Mouse (Mus musculus) lung, postnatal 0 days (tissue): ENCODE data around the gene Ncam1. TPM values are rescaled to one million over a fixed set of nuclear protein-coding genes. Genes with fewer than 3 reads are reported as not detected.

ENCODE experiments used
- ATAC-seq: fragments of 200-750 bp; cut with Nextera tagmentation; 2 replicates; pipeline ENCODE4 v1.8.0; 2017; ENCODE audit warnings: moderate library complexity
- DNase-seq: peaks from one replicate; pipeline ENCODE4 v3.0.0-alpha.2; 2016; ENCODE audit warnings: low spot score
- H3K27ac ChIP-seq: fragments of 300-500 bp; sonication (generic); 2 replicates; pipeline ENCODE4 v1.5.1; 2014; ENCODE audit warnings: antibody characterized with exemption, mild to moderate bottlenecking, low read length, mixed read lengths
- H3K27me3 ChIP-seq: fragments of 300-500 bp; sonication (generic); replicated peaks from 2 replicates; pipeline ENCODE4 v1.6.1; 2014; ENCODE audit warnings: low read length, mixed read lengths; ENCODE audit not compliant: insufficient read depth
- H3K36me3 ChIP-seq: fragments of 300-500 bp; sonication (generic); 2 replicates; pipeline ENCODE4 v1.6.1; 2014; ENCODE audit warnings: low read length, mixed read lengths; ENCODE audit not compliant: insufficient read depth
- H3K4me1 ChIP-seq: fragments of 300-500 bp; sonication (generic); 2 replicates; pipeline ENCODE4 v1.6.1; 2014; ENCODE audit warnings: antibody characterized with exemption, low read depth, low read length, mixed read lengths; ENCODE audit not compliant: insufficient read depth
- H3K4me2 ChIP-seq: fragments of 300-500 bp; sonication (generic); replicated peaks from 2 replicates; pipeline ENCODE4 v1.6.1; 2014; ENCODE audit warnings: low read depth, mild to moderate bottlenecking, low read length, moderate library complexity, mixed read lengths
- H3K4me3 ChIP-seq: fragments of 300-500 bp; sonication (generic); 2 replicates; pipeline ENCODE4 v1.5.1; 2014; ENCODE audit warnings: low read depth, low read length
- H3K9ac ChIP-seq: fragments of 300-500 bp; sonication (generic); replicated peaks from 2 replicates; pipeline ENCODE4 v1.6.1; 2014; ENCODE audit warnings: low read depth, mild to moderate bottlenecking
- H3K9me3 ChIP-seq: fragments of 300-500 bp; sonication (generic); 2 replicates; pipeline ENCODE4 v1.6.1; 2016; ENCODE audit warnings: low read length, mixed read lengths
- CTCF ChIP-seq: IDR thresholded peaks from 2 replicates; pipeline ENCODE4 v1.5.1; 2016; ENCODE audit warnings: antibody characterized with exemption, mild to moderate bottlenecking
- EP300 ChIP-seq: IDR thresholded peaks from 2 replicates; pipeline ENCODE4 v1.6.1; 2016; ENCODE audit warnings: antibody characterized with exemption, mild to moderate bottlenecking, control low read depth
- WGBS: fragments of 180-500 bp; shearing (Covaris S2); extraction: QIAGEN DNeasy Blood & Tissue Kit; methylation state at CpG from one replicate; pipeline ENCODE4 v1.1.7; 2014; 5-methylcytosine and 5-hydroxymethylcytosine counted together
- polyA plus RNA-seq: library from polyadenylated mRNA; unstranded; fragments of >200 nt; fragmentation: Nextera tagmentation; extraction: Ambion mirVana; gene quantifications from 2 replicates; pipeline ENCODE4 v1.2.1, GENCODE M21; 2015

The Ncam1 gene
- polyA plus RNA-seq, 1 experiment from 2014 or later, result 2.4 TPM

GRCm38 (mm10) chr9:49728211-49728610 is 70.5 kb downstream of the Ncam1 start:
- Histone ChIP-seq H3K36me3 (no peaks in the 10 kb centered on the region), H3K27me3 (no peaks in the 10 kb centered on the region), H3K27ac (no peak overlapping the region), H3K9me3 (no peaks in the 10 kb centered on the region), H3K9ac (no peak overlapping the region), H3K4me3 (no peak overlapping the region), H3K4me1 (no peaks in the 10 kb centered on the region), H3K4me2 (no peak overlapping the region)
- 71% methylated on average over 8 of the region's 8 CpGs for WGBS
- no peak for TF ChIP-seq CTCF
- TF ChIP-seq EP300, result no peak
- no peak for DNase-seq
- no peak for ATAC-seq

- H3K27ac ChIP-seq, result no peak overlapping the region
- no peak for DNase-seq
- 75% methylated on average over 5 of the region's 5 CpGs for WGBS
These were observed 76.0 kb downstream of the Ncam1 start for GRCm38 (mm10) chr9:49722765-49723164.

GRCm38 (mm10) chr9:49715121-49715520 is 83.6 kb downstream of the Ncam1 start:
- TF ChIP-seq CTCF, result peak; percentile 20; the same call in 1 of the 2 replicates
- no peak for TF ChIP-seq EP300
- Histone ChIP-seq H3K27me3 (no peaks in the 10 kb centered on the region), H3K27ac (no peak overlapping the region), H3K9me3 (no peaks in the 10 kb centered on the region), H3K9ac (no peak overlapping the region), H3K4me1 (no peaks in the 10 kb centered on the region), H3K4me3 (no peak overlapping the region), H3K36me3 (no peaks in the 10 kb centered on the region), H3K4me2 (no peak overlapping the region)
- ATAC-seq (no peak), DNase-seq (no peak)

More at GRCm38 (mm10) chr9:49722765-49723164, 76.0 kb downstream of the Ncam1 start:
- H3K9ac ChIP-seq, result no peak overlapping the region
- H3K36me3 ChIP-seq, result no peaks in the 10 kb centered on the region
- no peak overlapping the region for H3K4me2 ChIP-seq
- H3K27me3 ChIP-seq, result no peaks in the 10 kb centered on the region
- no peak for ATAC-seq
- H3K4me3 ChIP-seq, result no peak overlapping the region
- no peak for TF ChIP-seq CTCF
- TF ChIP-seq EP300, result no peak
- no peaks in the 10 kb centered on the region for H3K4me1 ChIP-seq
- no peaks in the 10 kb centered on the region for H3K9me3 ChIP-seq

- no peak overlapping the region for H3K27ac ChIP-seq
- no peak for ATAC-seq
- H3K4me1 ChIP-seq, result no peaks in the 10 kb centered on the region
- H3K4me2 ChIP-seq, result no peak overlapping the region
- H3K27me3 ChIP-seq, result no peaks in the 10 kb centered on the region
- TF ChIP-seq CTCF (no peak), EP300 (no peak)
- no peak overlapping the region for H3K4me3 ChIP-seq
- H3K9me3 ChIP-seq, result no peaks in the 10 kb centered on the region
- WGBS, result 61% methylated on average over 3 of the region's 3 CpGs
- no peaks in the 10 kb centered on the region for H3K36me3 ChIP-seq
- DNase-seq, result no peak
- no peak overlapping the region for H3K9ac ChIP-seq
These were observed 84.6 kb downstream of the Ncam1 start for GRCm38 (mm10) chr9:49714091-49714490.

- Histone ChIP-seq H3K27ac (no peak overlapping the region), H3K9me3 (no peaks in the 10 kb centered on the region), H3K36me3 (no peaks in the 10 kb centered on the region), H3K4me1 (no peaks in the 10 kb centered on the region), H3K27me3 (no peaks in the 10 kb centered on the region), H3K4me3 (no peak overlapping the region), H3K4me2 (no peak overlapping the region), H3K9ac (no peak overlapping the region)
- TF ChIP-seq EP300 (no peak), CTCF (no peak)
- no peak for ATAC-seq
- DNase-seq, result no peak
These were observed 91.1 kb downstream of the Ncam1 start for GRCm38 (mm10) chr9:49707646-49708045.

- DNase-seq (no peak), ATAC-seq (no peak)
- H3K27ac ChIP-seq, result no peak overlapping the region
- TF ChIP-seq CTCF (no peak), EP300 (no peak)
- no peaks in the 10 kb centered on the region for H3K4me1 ChIP-seq
- 86% methylated on average over 9 of the region's 9 CpGs for WGBS
- no peaks in the 10 kb centered on the region for H3K27me3 ChIP-seq
- no peak overlapping the region for H3K4me3 ChIP-seq
- no peaks in the 10 kb centered on the region for H3K36me3 ChIP-seq
- H3K9me3 ChIP-seq, result no peaks in the 10 kb centered on the region
- no peak overlapping the region for H3K4me2 ChIP-seq
- no peak overlapping the region for H3K9ac ChIP-seq
These were observed 94.3 kb downstream of the Ncam1 start for GRCm38 (mm10) chr9:49704196-49704967.
